Mouse (Mus musculus): ENCODE data around the gene Gpr19.

- TF ChIP-seq CTCF (IDR thresholded peaks at IDR 0.05; ENCODE audit: borderline replicate concordance, control insufficient read depth, extremely low read depth, insufficient read depth, low read length, poor library complexity) (0 out of 2 replicates have a peak, but pooled peaks have one; percentile 23), POLR2A (IDR thresholded peaks at IDR 0.05; ENCODE audit: control insufficient read depth, extremely low read depth, insufficient read depth, low read length, poor library complexity) (peak; percentile 82; the same call in 1 of the 2 replicates)
These were observed 68.3 kb downstream of the Gpr19 start, which contains the start of gene Crebl2 for GRCm38 (mm10) chr6:134829786-134830700.
